Mouse (Mus musculus) gastrocnemius, adult 8-10 months (tissue): ENCODE measurements around the gene Tnnt3. TPM values are rescaled to one million over a fixed set of nuclear protein-coding genes. Genes with fewer than 3 reads are reported as not detected.
A peak's percentile ranks its signal among the peaks of the same experiment; 100 is the strongest.

Experiments used
- DNase-seq, 2 experiments: peaks; one replicate each; pipeline ENCODE4 v3.0.0; 2022; ENCODE audit warnings: low spot score in 2 of 2
- total RNA-seq, 4 experiments: library from RNA; stranded (reverse); gene quantifications; 2 replicates each; pipeline ENCODE4 v1.2.4; 2022

The Tnnt3 gene
- total RNA-seq, result over 10,000 TPM; 31,851 to 38,724 (median 35,835) TPM

- DNase-seq, result peak; percentile 77 to 89
Measured at GRCm38 (mm10) chr7:142498575-142498974, at the start of gene Tnnt3. Gene Tnnt3 (plus strand): TSS chr7:142498836.

DNA sequence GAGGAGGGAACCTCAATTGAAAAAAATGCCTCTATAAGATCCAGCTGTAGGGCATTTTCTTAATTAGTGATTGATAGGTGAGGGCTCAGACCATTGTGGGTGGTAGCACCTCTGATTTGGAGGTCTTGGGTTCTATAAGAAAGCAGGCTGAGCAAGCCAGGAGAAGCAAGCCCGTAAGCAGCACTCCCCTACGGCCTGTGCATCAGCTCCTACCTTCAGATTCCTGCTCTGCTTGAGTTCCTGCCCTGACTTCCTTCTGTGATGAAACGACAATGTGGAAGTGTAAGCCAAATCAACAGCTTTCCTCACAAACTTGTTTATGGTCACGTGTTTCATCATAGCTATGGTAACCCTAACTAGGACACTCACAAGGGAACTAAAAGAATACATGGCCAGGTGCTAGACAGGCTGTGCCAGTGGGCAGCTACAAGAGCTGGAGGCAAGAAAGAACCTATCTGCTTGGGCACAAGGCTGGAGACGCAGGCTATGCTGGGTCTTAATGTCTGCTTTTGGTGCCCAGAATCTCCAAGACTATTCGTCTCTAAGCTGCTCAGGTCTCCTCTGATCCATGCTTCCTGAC lies 49.5 kb upstream of the Tnnt3 start:
- no peak for DNase-seq

- DNase-seq, result no peak
Measured at GRCm38 (mm10) chr7:142454706-142455105, 43.9 kb upstream of the Tnnt3 start.

DNA sequence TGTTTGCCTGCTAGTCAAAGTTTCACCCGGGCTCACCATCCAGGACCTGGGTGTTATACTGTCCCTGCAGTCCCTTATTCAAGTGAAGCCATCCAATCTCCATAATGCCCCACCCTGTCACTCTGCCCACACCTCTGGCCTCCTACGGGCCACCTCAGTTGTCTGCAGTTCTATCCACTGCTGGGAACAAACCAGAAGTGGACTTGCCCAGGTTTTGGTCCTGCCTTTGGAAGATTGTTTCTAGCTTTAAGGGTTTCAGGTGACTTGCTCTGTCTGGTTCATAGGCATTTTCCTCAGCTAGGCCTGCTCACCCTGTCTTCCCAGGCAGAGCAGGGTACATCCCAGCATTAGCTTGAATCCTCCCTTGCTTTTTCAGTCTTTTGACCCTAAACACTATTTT lies 43.4 kb upstream of the Tnnt3 start:
- no peak for DNase-seq

DNA sequence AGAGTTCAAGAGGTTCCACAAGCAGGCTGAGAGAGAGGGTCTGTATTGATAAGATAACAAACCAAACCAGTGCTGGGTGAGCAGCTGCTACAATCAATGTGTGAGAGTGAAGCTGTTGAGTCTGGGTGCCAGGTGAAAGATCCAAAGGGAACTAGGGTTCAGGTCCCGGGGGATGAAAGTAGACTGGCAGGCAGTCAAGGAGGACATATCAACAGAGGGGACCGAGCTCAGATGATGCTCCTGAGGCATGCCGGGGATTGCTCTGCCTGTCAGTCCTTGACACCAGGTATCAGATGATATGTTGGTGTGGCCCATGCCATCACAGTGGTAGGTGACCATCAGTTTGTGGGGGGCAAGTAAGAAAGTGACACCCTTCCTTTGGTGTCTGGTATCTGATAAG lies 41.8 kb upstream of the Tnnt3 start:
- DNase-seq, result peak in 1 of 2 experiments; percentile 10

GRCm38 (mm10) chr7:142457227-142457811 lies 41.3 kb upstream of the Tnnt3 start:
- peak in 1 of 2 experiments; percentile 38 for DNase-seq

GRCm38 (mm10) chr7:142458026-142458425 lies 40.6 kb upstream of the Tnnt3 start:
- DNase-seq, result no peak

DNA sequence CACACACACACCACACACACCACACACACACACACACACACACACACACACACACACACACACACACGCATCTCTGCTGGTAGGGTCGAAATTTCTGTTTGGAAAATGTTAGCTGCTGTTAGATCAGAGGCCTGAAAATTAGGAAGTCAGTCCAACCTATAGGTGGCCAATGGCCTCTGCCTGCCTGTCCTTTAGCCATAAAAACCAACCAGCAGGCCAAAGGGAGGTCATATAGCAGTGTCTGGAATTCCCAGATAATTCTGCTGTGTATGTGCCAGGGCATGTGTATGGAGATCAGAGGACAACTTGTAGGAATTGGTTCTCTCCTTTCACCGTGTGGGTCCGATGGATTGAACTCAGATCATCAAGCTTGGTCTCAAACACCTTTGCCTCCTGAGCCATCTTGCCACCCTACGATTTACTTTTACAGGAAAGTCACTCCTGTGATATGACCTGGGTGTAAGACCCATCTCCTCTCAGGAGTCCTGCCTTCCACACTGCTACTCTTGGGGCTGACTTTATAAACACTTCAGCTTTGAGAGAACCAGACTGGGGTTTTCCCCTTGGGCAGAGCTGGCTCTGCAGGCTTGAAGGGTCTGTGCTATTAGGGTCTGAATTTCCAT lies 39.8 kb upstream of the Tnnt3 start:
- DNase-seq, result no peak

GRCm38 (mm10) chr7:142459299-142459691 lies 39.3 kb upstream of the Tnnt3 start:
- DNase-seq, result no peak

GRCm38 (mm10) chr7:142460636-142461077 lies 38.0 kb upstream of the Tnnt3 start, which contains the start of gene Lsp1:
Gene Lsp1 (plus strand): TSS chr7:142460809.
- peak in 1 of 2 experiments; percentile 3 for DNase-seq

- DNase-seq, result peak in 1 of 2 experiments; percentile 9
Measured at GRCm38 (mm10) chr7:142461446-142461845, 37.2 kb upstream of the Tnnt3 start.

GRCm38 (mm10) chr7:142462190-142462589 lies 36.4 kb upstream of the Tnnt3 start:
- peak; percentile 77 to 88 for DNase-seq

GRCm38 (mm10) chr7:142462594-142463078 lies 36.0 kb upstream of the Tnnt3 start:
- DNase-seq, result peak in 1 of 2 experiments; percentile 48

GRCm38 (mm10) chr7:142470171-142470691 lies 28.4 kb upstream of the Tnnt3 start:
- DNase-seq, result peak in 1 of 2 experiments; percentile 2

DNA sequence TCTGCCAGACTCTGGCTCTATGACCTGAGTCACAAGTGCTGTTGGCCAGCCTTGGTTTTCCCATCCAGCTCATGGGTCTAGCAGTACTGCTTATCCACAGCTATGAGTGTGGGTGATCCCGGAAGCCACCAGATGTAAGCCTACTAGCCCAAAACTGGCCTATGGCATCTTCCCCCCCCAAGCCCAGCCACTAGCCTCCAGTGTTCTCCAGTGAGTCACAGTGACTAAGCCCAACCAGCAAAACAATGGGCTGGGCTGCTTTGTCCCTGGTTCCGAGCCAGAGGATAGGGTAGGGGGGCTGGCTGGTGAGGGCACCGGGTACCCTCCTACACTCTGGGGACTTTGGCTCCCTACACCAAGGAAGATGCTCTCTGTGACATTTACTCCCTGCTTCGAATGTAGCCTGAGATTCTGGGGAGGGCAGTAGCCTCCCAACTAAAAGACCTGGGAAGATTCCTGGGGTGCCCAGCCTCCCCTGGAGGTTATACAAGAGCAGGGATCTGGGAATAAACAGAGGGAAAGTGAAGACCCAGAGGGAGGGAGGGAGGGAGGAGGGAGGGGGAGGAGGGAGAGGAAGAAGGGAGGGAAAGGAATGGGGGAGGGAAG lies 27.7 kb upstream of the Tnnt3 start:
- peak in 1 of 2 experiments; percentile 71 for DNase-seq

DNA sequence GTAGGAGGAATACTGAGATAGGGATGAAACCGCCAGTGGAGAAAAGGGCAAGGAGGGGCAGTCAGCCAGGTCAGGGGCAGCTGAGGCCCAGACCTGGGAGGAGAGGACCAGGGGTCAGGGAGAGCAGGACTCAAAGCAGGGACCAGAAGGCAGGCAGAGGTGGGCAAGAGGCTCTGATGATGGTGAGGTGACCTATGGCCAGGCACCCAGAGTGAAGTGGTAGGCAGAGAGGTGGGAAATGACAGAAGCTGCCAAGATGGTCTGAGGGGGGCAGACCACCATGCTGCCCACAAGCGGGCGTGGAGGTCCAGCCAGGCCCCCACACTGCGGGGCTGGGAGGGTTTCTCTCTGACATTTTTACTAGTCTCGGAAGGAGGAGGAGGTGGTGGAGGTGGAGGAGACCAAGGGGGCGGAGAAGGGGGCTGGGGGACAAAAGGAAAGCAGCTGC lies 27.2 kb upstream of the Tnnt3 start:
- peak in 1 of 2 experiments; percentile 9 for DNase-seq

- peak in 1 of 2 experiments; percentile 62 for DNase-seq
Measured at GRCm38 (mm10) chr7:142471884-142472570, 26.6 kb upstream of the Tnnt3 start.

- peak in 1 of 2 experiments; percentile 2 for DNase-seq
Measured at GRCm38 (mm10) chr7:142472936-142473335, 25.7 kb upstream of the Tnnt3 start.

DNA sequence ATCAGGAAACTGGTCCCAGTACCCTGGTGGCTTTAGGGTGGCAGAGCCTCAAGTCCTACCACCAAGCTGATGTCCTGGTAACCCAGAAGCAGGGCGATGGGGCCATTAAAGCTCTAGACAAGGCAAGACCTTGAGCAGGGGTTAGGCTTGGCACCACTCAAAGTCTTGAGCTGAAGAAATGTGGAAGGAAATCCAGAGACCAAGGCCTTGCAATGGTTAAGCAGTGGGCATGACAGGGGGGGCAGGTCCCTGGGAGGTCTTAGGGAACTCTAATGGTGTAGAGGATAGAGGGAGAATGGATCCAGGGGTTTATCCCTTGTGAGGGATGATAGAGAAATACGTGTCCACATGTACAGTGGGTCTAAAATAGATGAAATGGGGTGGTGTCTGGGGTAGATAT lies 25.2 kb upstream of the Tnnt3 start:
- DNase-seq, result peak in 1 of 2 experiments; percentile 3

DNA sequence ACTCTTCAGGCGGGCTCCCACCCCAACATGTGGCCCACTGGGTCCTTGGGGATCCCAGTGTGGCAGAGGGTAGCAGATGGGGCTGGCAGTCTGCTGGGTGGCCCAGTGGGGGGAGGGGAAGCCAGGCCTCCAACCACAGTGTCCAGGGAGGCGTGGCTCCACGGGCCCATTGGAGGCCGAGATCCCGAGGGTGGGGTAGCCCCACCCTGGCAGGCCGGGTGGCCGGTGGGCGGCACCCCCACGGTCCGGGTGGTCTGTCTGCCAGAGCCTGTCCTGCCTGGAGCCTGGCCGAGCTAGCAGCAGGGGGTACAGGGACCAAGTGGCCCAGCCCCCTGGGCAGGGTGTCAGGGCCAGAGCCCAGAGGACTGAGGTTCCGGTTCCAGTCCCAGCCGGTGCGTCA lies 23.8 kb upstream of the Tnnt3 start:
- peak in 1 of 2 experiments; percentile 76 for DNase-seq

- DNase-seq, result peak in 1 of 2 experiments; percentile 5
Measured at GRCm38 (mm10) chr7:142475641-142476040, 23.0 kb upstream of the Tnnt3 start.
